Mouse (Mus musculus): Measurements from ENCODE around the gene Lamtor2. TPM values are rescaled to one million over a fixed set of nuclear protein-coding genes. Genes with fewer than 3 reads are reported as not detected.

Lamtor2 gene
- polyA plus RNA-seq, 1 experiment from 2014 or later, result 201 TPM

DNA sequence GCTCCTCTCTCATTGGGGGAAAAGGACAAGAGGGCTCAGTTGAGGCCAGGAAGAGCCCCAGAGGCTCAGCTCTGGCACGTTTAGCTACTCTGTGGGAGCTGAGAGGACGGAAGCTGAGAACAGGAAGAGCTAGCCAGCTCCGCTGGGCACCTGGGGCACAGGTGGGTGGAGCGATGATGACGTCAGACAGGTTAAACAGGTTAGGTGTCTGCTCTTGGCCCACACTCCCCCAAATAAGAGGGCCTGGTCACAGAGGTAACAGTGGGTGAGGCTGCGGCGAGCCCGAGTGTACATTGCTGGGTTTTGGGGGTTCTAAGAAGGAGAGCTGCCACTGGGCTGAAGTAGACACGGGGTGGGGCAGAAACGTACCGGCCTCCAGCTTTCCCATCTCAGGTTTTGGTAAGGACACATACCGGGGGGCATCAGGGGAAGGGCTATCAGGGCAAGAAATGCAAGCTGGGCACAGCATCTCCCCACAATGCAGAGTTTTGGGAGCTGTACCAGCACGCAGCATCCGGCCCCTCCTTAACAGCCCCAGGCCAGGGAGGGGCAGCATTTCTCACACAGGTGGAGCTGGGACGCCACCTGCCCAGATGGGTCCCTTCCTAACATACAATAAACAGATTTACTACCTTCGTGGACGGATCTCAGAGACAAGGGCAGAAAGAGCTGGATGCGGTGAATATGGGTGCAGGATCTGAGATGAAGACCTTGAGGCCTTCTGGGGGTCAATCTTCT lies 4.5 kb downstream of the Lamtor2 start, which contains the start of gene Rab25:
Rab25 (minus strand) TSS at position 121 of the 738 bp plus-strand sequence.
- Histone ChIP-seq H3K4me1 (replicated peaks) (peaks cover 14% of the 10 kb centered on the region), H3K4me2 (no peak within 1 kb of the TSS), H3K9me3 (no peaks in the 10 kb centered on the region), H3K27ac (replicated peaks) (no peak within 1 kb of the TSS), H3K9ac (no peak within 1 kb of the TSS), H3K36me3 (no peaks in the 10 kb centered on the region), H3K4me3 (no peak within 1 kb of the TSS), H3K27me3 (no peaks in the 10 kb centered on the region)
- ATAC-seq (ENCODE audit: low FRiP score, low read depth), result no peak
- WGBS, result 54% methylated on average over 18 of the region's 18 CpGs

DNA sequence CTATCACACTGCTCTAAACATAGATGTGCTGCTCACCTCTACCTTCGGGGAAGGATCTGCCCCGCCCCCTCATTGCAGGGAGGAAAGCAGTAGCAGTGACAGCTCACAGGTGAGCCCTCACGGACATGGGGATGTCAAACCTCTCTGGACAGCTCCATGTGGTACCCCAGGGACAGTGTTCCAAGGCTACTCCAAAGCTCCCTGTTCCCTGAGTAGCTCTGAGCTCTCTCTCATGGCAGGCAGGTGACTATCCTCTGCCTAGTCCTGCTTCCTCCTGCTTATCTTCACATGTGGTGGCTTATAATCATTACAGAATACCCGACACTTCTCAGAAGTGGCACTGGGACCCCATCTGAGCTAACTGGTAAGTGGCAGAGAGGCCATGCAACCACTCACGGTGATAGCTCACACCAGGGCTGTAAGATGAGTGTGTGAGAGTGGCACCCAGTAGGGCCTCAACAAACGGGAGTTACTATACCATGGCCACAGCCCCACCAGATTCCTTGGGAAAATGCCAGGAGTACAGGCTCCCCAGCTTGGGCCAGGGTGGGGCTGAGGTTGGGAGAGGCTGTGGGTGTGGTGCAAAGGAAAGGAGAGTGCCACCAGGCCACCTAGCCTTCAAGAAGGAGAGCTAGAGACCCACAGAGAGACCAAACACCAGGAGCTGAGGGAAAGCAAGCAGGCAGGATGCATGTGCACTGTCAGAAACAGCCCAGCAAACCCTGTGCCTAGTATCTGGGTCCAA lies 6.0 kb downstream of the Lamtor2 start:
- H3K9me3 ChIP-seq, result no peaks in the 10 kb centered on the region
- 84% methylated on average over 6 of the region's 6 CpGs for WGBS
- no peak overlapping the region for H3K4me2 ChIP-seq
- no peaks in the 10 kb centered on the region for H3K36me3 ChIP-seq
- H3K4me3 ChIP-seq, result no peak overlapping the region
- no peak overlapping the region for H3K9ac ChIP-seq
- no peak overlapping the region for H3K27ac ChIP-seq (replicated peaks)
- no peak for ATAC-seq (ENCODE audit: low FRiP score, low read depth)
- no peaks in the 10 kb centered on the region for H3K27me3 ChIP-seq
- H3K4me1 ChIP-seq (replicated peaks), result peaks cover 13% of the 10 kb centered on the region

DNA sequence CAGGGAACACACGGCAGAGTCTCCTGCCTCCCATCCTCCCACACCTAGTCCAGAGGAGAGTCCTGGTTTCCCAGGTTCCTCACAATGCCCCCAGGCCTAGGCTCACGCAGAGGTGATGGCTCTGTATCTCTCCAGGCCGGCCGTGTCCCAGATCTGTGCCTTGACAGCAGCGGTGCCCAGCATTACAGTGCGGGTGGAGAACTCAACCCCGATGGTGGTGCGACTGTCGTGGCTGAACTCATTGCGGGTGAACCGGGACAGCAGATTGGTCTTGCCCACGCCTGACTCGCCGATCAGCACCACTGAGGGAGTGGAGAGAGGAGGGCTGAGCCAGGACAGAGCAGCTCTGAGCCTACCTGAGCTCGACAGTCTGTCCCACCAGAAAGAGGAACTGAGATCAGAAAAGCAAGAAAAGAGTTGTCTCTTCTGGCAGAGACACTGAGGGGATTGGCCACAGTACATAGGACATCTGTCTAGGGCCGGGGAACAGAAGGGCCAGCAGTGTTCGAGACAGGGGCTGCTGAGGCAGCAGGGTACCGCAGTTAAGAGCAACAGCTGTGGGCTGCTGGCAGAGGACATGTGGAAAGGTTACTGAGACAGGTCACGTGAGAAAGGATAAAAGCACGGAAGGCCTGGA lies 7.8 kb downstream of the Lamtor2 start:
- Histone ChIP-seq H3K9me3 (no peaks in the 10 kb centered on the region), H3K4me1 (replicated peaks) (peaks cover 24% of the 10 kb centered on the region), H3K36me3 (peaks cover 8% of the 10 kb centered on the region), H3K9ac (no peak overlapping the region), H3K27ac (replicated peaks) (no peak overlapping the region), H3K4me2 (no peak overlapping the region), H3K4me3 (no peak overlapping the region), H3K27me3 (no peaks in the 10 kb centered on the region)
- 69% methylated on average over 20 of the region's 20 CpGs for WGBS
- ATAC-seq (ENCODE audit: low FRiP score, low read depth), result no peak

DNA sequence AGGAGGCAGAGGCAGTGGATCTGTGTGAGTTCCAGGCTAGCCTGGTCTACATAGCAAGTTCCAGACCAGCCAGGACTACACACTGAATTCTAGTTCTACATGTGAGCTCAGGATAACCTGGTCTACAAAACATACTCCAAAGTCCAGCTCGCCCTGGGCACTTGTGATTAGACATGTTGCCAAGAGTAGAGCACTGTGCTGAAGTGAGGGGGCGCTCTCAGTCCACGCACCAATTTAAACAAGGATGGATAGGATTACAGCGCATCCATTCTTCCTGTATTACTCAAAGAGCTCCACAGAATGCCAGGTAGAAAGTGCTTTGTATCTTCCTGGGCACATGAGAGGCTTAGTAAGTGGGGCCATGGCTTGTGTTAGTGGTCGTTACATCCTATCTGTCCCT lies 8.4 kb downstream of the Lamtor2 start:
- ATAC-seq (ENCODE audit: low FRiP score, low read depth), result no peak
- no peaks in the 10 kb centered on the region for H3K27me3 ChIP-seq
- H3K4me2 ChIP-seq, result no peak overlapping the region
- no peak overlapping the region for H3K4me3 ChIP-seq
- no peak overlapping the region for H3K27ac ChIP-seq (replicated peaks)
- H3K36me3 ChIP-seq, result peaks cover 8% of the 10 kb centered on the region
- H3K9ac ChIP-seq, result no peak overlapping the region
- peaks cover 27% of the 10 kb centered on the region for H3K4me1 ChIP-seq (replicated peaks)
- H3K9me3 ChIP-seq, result no peaks in the 10 kb centered on the region
- 42% methylated on average over 5 of the region's 5 CpGs for WGBS

DNA sequence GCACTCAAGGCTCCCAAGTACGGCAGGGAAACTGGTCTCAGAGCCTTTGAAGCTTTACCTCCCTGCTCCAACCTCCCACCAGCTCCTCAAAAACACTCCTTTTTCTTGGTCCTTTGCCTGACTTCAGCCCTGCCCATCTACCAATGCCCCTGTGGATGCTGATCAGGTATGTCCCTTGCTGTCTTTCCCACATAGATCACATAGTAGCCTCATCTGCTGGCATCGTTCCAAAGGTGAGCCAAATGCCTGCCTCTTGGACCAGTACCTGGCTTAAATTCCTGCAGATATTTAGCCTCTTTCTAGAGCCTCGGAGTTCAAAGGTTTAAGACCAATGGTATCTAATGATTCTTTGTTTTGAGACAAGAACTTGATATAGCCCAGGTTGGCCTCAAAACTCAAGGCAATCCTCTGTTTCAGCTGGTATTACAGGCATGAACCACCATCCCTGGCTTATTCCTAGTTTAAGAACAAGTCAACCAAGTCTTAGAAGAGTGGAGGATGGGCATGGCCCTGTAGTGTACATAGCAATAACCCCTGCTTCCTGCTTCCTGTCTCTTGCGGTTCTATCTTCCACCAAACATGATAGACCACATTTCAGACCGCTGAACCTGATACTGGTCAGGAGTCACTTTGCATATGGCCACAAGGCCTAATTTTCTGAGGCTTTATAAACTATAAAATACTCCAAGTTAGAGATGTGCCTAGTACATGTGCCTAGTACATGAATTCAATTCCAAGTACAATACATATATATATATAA lies 9.0 kb downstream of the Lamtor2 start:
- no peak overlapping the region for H3K27ac ChIP-seq (replicated peaks)
- H3K4me2 ChIP-seq, result no peak overlapping the region
- peaks cover 31% of the 10 kb centered on the region for H3K4me1 ChIP-seq (replicated peaks)
- WGBS, result 77% methylated on average over 5 of the region's 5 CpGs
- H3K4me3 ChIP-seq, result no peak overlapping the region
- H3K36me3 ChIP-seq, result peaks cover 8% of the 10 kb centered on the region
- H3K27me3 ChIP-seq, result no peaks in the 10 kb centered on the region
- no peaks in the 10 kb centered on the region for H3K9me3 ChIP-seq
- no peak overlapping the region for H3K9ac ChIP-seq
- ATAC-seq (ENCODE audit: low FRiP score, low read depth), result no peak

DNA sequence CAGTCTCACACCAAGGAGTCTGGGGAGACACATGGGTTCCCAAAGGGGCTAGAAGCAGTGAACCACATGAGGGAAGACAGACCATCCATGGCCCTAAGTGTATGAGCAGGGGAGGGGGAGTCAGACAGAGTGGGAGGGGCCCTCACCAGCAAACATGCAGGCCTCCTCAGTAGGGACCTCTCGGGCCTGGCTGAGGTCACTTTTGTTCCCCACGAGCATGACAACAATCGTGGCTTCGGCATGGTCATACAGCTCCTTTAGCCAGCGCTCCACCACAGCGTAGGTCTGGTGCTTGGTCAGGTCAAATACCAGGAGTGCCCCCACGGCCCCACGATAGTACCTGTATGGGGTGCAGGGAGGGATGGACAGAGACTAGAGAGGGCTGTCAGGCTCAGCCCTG lies 9.7 kb downstream of the Lamtor2 start:
- Histone ChIP-seq H3K4me1 (replicated peaks) (peaks cover 38% of the 10 kb centered on the region), H3K4me2 (no peak overlapping the region), H3K9ac (no peak overlapping the region), H3K27me3 (no peaks in the 10 kb centered on the region), H3K4me3 (no peak overlapping the region), H3K27ac (replicated peaks) (no peak overlapping the region), H3K9me3 (no peaks in the 10 kb centered on the region), H3K36me3 (peaks cover 14% of the 10 kb centered on the region)
- 87% methylated on average over 8 of the region's 8 CpGs for WGBS
- no peak for ATAC-seq (ENCODE audit: low FRiP score, low read depth)

DNA sequence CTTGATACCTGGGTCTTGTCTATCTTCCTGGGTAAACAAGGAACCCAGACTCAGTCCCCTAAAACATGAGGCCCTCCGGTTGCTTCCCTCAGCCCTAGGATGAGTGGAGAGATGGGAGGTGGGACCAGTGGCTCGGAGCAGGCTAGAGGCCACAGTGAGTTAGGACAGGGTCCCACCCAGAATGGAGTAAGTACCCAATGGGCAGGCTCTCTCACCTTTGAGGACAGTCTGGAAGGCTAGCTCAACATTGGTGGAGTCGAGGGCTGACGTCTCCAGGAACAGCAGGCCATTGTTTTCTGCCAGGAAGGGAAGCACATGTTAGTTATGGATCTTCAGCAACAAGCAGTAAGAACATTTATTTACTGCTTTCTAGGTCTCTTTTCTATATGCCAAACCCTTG lies 10.4 kb downstream of the Lamtor2 start:
- Histone ChIP-seq H3K9ac (no peak overlapping the region), H3K4me3 (no peak overlapping the region), H3K27me3 (no peaks in the 10 kb centered on the region), H3K9me3 (no peaks in the 10 kb centered on the region), H3K36me3 (peaks cover 21% of the 10 kb centered on the region), H3K4me1 (replicated peaks) (peaks cover 45% of the 10 kb centered on the region), H3K4me2 (no peak overlapping the region), H3K27ac (replicated peaks) (peak overlapping the region; percentile 65)
- WGBS, result 66% methylated on average over 4 of the region's 4 CpGs
- no peak for ATAC-seq (ENCODE audit: low FRiP score, low read depth)

DNA sequence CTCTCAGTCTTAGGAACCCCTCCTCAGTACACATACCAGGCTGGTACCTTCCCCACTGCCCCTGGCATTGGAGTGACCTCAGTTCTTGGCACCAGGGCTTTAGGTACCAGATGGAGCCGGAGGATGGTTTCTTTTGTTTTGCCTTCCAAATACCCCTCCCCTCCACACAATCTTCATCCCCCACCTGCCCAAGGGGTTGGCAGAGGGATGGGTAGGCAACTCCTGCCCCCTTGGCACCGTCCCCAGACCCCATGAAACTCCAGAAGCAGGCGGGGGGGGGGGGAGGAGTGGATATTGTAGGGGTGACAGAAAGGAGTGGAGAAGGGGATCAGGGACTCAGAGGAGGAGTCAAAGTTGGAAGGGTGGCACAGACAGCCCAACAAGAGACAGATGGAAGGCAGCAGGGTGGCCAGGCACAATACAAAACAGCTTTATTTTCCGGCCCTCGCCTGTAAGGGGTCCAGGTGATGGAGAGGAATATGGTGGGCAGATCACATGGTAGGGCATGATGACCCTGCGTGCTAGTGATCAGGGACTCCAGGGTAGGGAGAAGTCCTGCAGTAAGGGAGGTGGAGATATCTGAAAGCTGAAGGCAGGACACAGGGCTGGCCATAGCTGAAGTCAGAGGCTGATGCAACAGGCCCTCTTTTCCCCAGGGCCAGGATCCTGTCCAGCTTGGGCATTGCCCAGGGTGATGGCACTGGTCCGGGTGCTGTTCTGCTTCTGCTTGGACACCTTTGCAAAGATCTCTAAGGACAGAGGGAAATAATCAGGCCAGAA lies 11.1 kb downstream of the Lamtor2 start:
- WGBS, result 36% methylated on average over 6 of the region's 7 CpGs

DNA sequence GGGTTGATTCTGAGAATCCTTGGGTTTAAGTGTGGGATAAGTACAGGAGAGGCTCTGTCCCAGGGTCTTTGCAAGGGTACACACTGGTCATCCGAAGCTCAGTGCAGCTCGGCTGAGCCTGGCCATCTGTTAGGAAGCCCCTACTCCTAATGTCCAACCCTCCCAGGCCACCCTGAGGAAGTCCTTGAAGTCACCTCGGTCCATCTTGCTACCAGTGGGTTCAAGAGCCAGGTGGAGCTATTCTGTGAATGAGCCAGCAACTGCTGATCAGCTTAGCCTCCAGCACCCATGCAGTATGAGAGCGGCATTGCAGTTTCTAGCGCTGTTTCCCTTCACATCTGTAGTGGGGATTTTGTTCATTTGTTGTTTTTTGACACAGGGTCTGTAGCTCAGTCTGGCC lies 12.8 kb downstream of the Lamtor2 start:
- H3K4me1 ChIP-seq (replicated peaks), result peaks cover 69% of the 10 kb centered on the region
- 59% methylated on average over 5 of the region's 5 CpGs for WGBS
- H3K4me3 ChIP-seq, result no peak overlapping the region
- peaks cover 33% of the 10 kb centered on the region for H3K36me3 ChIP-seq
- 0 out of 2 replicates have a peak overlapping the region, but pooled peaks have one; percentile 51 for H3K27ac ChIP-seq (replicated peaks)
- ATAC-seq (ENCODE audit: low FRiP score, low read depth), result no peak
- no peak overlapping the region for H3K9ac ChIP-seq
- no peaks in the 10 kb centered on the region for H3K27me3 ChIP-seq
- H3K9me3 ChIP-seq, result no peaks in the 10 kb centered on the region
- H3K4me2 ChIP-seq, result no peak overlapping the region

More for the DNA sequence above, 11.1 kb downstream of the Lamtor2 start:
- Histone ChIP-seq H3K27me3 (no peaks in the 10 kb centered on the region), H3K9me3 (no peaks in the 10 kb centered on the region), H3K36me3 (peaks cover 26% of the 10 kb centered on the region), H3K4me1 (replicated peaks) (peaks cover 52% of the 10 kb centered on the region), H3K27ac (replicated peaks) (peak overlapping the region; percentile 65), H3K9ac (no peak overlapping the region), H3K4me3 (no peak overlapping the region), H3K4me2 (no peak overlapping the region)
- peak; percentile 50 for ATAC-seq (ENCODE audit: low FRiP score, low read depth)

DNA sequence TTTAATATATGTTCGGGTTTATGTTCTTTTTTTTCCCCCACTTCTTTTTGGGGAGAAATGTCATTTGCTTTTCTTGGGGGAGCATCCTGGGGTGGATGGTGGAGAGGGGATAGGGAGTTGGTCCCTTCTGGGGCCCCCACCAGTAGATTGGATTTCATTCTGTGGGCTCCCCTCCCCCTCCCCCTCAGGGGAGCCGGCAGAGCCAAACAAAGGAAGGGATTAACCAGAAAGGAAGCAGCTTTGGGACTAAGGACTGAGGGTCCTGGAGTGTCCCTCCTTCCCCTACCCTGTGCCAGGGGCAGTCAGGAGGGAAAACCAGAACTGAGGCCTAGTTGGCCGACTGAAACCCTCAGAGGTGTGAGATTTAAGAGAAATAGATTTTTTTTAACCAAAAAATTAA lies 13.5 kb downstream of the Lamtor2 start:
- H3K4me2 ChIP-seq, result no peak overlapping the region
- 4% methylated on average over 3 of the region's 3 CpGs for WGBS

More for the DNA sequence above, 13.5 kb downstream of the Lamtor2 start:
- H3K4me1 ChIP-seq (replicated peaks), result peaks cover 76% of the 10 kb centered on the region
- peaks cover 33% of the 10 kb centered on the region for H3K36me3 ChIP-seq
- H3K9me3 ChIP-seq, result no peaks in the 10 kb centered on the region
- peak overlapping the region; percentile 52; the same call in 1 of the 2 replicates for H3K27ac ChIP-seq (replicated peaks)
- H3K9ac ChIP-seq, result no peak overlapping the region
- H3K27me3 ChIP-seq, result no peaks in the 10 kb centered on the region
- H3K4me3 ChIP-seq, result no peak overlapping the region
- ATAC-seq (ENCODE audit: low FRiP score, low read depth), result no peak

Measured in hindbrain, embryonic 15.5 days (tissue).